Mouse (Mus musculus): Measurements from ENCODE around the gene Ptrhd1.
"Not testable (repeated sequence)": the region's sequence is repeated elsewhere in the genome, so short reads cannot be mapped to it uniquely, and the experiment has no call there.

Gene Ptrhd1

DNA sequence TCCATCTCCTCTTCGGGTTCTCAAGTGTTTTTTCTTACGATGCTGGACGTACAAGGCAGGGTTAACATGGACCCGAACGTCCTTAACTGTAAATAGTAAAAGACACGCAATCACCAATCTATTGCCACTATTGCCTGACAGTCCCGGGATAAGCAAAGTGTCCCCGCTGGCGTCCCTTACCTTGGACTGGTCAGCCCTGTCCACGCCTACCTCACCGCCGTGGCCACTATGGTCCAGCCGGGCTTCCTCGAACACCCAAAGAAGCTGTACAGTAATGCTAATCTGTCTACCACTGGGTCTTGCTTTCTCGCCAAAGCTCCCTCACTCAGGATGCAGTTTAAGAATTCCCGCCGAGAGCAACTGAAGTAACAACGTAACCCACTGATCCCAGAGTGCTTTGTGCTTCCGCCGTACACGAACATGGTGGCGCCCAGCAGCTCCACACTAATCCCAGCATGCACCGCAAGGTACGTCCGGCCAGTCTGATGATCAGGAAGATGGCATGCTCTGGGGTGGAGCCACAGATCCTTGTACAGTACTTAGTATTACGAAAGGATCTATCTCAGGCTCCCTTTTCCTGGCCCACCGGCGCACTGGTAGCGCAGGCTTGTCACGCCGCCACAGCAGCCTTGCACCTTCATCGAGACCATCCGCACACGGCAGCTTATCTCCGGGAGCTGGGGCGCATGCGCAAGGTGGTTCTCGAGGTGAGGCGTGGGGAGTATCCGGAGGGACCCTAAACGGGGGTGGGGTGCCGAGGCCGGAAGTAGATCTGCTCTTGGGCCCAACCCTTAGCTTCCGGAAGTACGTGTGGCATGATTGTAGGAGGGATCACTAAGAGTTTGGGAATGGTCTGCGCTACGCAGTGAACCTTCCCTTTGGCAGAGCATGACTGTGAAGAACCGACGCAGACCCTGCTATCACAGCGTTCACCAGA, at the start of gene Ptrhd1, which contains the start of gene Cenpo:
Gene Ptrhd1 (plus strand): TSS at position 456 of the 937 bp plus-strand sequence.
Gene Cenpo (minus strand): TSS at position 723 of the 937 bp plus-strand sequence.
- DNase-seq (ENCODE audit: low spot score in 2 of 2): peak; percentile 92 to 95

DNA sequence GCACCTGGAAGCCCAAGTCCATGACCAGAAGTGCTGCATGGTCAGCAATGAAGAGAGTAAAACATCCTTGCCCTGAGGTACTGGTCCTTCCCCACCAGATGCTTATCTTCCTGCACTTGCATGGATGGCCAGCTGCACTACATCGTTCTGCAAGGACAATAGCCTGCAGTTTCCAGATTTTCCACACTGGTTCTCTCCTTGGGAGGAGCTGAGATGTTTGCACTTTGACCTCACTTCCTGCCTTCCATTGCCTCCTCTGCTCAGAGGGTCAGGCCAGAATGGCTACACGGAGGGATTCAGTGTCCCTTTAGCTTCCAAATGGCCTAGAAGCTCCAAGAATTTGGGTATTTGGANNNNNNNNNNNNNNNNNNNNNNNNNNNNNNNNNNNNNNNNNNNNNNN, 49.2 kb upstream of the Ptrhd1 start:
- no peak for DNase-seq (ENCODE audit: low spot score in 2 of 2)

DNA sequence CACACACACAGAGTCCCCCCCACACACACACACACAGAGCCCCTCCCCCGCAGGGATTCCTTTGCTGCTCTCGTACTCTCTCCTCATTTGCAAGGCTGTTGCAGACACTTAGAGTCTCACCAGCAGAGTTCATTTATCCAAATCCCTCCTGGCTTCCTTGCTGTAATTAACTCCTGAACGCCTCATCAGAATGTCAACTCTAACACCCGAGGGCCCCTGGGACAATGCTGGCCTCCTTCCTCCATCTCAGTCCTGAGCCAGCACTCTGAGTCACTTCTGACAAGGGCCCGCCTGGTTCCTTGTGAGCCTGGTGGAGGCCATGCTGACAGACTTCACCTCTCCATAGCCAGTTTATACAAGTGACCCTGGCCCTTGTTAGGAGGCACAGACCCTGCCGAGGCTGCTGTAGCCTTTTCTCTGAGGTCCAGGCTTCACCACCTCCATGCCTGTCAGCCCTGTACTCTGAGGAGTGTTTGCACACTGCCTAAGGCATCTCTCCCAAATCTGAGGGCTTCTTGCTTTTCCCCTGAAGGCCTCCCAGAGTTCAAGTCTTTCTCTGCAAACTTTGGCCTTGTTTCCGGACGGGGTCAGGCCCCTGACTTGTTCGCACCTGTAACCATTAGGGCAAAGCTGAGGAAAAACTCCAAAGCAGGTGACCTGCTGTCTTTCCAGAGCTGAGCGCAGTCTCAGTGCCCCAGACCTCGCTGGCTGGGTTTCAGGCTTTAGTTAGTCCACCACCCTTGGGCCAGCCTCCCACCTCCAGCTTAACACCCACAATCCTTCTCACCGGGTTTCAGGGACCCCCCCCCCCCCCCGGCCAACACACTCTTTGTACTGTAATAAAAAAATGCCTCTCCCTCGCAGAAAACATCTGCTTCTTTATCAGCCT, 45.4 kb upstream of the Ptrhd1 start:
- DNase-seq (ENCODE audit: low spot score in 2 of 2): no peak

DNA sequence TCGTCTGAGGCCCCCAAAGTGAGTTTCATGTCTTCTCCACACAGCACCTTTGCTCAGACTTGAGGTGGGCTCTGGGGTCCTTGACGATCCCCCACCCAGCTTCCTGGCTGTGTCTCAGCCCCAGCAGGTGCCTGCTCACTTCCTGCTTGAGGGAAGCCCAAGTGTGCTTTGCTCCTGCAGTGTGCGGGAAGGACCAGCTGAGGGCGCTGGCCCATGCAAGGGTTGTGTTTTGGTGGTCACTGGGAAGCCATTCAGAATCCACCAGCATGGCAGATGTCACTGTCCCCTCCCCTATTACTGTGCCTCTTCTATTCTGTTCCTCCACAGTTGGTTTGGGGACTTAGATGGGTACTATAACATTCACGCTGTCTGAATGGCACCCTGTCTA, 44.8 kb upstream of the Ptrhd1 start:
- DNase-seq (ENCODE audit: low spot score in 2 of 2): no peak

DNA sequence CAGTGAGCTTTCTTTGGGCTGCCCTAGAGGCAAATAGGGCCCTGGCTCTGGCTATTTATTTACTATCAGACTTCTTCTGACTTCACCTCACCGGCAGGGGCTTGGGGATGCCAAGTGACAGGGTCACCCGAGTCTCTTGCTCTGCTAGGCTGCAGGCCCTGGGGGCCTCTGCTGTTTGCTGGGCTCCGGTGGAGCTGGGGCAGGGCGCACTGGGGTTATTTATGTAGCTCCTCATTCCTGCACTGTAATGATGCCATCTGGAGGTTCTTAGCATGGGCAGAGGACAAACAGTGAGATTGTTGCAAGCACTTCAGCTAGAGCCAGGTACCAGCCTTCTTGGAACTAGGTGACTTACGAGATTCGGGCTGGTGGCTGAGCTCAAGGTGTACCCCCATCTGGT, 41.3 kb upstream of the Ptrhd1 start:
- DNase-seq (ENCODE audit: low spot score in 2 of 2): no peak

DNA sequence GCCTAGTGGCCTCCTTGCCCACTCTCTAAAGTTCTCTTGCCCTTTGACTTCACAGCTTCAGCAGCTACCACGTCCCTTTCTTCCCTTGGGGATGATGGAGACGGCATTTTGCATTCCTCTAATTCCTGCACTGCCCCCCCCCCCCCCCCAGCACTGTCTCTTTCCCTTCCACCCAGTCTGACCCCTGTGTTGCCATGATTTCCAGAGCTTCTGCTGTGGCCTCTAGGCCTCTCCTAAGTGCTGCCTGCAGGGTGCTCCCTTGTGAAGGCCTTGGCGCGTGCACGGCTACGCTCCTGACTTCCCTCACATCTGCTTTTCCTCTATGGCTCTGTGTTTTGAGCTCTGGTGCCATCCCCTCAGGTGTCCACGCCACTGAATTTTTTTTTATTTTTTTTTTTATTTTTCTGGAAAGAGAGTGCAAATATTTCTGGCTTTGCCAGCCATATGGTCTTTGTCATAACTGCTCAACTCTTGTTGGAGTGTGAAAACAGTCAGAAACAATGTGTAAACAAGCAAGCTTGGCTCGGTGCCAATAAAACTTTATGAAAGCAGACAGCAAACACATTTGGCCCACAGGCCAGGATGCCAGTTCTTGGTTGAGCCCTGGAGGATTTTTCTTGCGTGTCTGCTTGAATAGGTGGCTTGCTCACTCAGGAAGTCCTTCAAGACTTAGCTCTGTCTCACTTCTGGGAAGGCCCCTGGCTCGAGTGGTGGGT, 40.6 kb upstream of the Ptrhd1 start:
- DNase-seq (ENCODE audit: low spot score in 2 of 2): no peak

DNA sequence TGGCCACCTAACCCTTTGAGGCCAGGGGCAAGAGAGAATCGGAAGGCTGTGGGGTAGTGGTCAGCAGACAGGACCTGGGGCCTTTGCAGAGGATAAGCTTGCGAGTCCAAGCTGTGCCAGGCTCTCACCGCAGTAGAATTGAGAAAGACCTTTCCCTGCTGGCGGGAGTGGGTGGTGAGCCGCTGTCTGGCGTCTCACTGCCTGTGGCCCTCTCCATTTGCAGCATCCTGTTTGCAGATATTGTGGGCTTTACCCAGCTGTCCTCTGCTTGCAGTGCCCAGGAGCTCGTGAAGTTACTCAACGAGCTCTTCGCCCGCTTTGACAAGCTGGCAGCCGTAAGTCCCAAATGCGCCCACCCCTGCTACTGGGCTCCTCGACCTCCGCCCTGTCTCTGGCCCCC, 39.2 kb upstream of the Ptrhd1 start:
- no peak for DNase-seq (ENCODE audit: low spot score in 2 of 2)

DNA sequence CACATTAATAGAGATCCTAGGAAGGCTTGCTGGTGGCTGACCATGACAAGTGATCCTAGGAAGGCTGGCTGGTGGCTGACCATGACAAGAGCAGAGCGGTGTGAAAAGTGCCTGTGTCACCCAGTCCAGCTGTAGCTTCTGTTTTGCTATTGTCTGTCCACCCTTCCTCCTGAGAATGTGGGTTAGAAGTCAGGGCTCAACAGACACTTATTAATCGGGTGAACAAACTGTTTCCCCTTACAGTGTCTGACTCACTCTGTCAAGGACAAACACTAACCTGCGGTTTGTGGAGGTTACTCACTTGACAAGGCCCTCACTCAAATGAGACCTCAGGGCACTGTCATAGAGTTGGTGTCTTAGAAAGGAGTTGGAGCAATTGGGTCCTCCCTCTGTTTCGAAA, 35.1 kb upstream of the Ptrhd1 start:
- DNase-seq (ENCODE audit: low spot score in 2 of 2): no peak

DNA sequence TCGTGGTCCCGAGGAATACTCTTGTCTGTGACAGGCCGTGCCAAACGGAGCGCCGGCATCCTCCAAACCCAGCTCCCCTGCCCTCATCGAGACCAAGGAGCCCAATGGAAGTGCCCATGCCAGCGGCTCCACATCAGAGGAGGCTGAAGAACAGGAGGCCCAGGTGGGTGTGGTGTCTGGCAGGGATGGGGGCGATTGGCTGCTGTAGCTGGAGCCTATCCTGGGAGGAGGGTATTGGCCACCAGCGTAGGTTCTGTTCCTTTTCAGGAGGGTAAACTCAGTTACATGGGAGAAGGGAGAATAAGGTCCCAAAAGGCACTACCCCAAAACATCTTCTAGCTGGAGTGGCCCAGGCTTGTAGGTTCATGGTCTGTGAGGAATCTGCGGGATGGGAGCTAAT, 34.6 kb upstream of the Ptrhd1 start:
- DNase-seq (ENCODE audit: low spot score in 2 of 2): no peak

DNA sequence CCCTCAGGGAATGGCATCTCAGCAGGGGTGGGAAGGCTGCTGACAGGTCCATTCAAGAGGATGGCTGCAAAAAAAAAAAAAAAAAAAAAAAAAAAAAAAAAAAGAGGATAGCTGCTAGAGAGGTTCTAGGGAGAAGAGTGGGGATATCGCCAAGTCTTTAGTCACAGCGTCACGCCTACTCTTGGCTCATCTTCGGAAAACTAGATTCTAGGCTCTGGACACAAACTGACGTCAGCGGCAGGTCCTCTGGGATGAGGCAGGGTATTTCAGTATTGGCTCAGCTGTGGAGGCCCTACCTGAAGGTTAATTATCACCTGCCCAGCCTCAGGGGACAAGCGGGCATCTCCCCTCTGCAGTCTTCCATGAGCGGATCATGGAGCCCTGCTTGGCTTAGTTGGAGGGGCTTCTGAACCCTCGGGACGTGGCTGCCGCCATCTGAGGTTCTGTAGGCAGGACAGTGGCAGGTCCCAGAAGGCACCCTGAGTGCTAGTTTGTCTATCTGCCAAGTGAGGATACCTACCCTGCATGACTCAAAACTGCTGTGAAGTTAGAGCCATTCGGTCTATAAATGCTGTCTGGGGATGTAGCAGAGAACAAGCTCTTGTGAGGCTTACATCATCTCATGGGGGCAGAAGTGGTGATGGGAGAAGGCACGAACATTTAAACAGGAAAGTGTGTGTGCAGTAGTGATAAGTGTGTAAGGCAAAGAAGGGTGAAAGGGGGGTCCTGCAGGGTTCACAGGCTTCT, 32.2 kb upstream of the Ptrhd1 start:
- DNase-seq (ENCODE audit: low spot score in 2 of 2): no peak

DNA sequence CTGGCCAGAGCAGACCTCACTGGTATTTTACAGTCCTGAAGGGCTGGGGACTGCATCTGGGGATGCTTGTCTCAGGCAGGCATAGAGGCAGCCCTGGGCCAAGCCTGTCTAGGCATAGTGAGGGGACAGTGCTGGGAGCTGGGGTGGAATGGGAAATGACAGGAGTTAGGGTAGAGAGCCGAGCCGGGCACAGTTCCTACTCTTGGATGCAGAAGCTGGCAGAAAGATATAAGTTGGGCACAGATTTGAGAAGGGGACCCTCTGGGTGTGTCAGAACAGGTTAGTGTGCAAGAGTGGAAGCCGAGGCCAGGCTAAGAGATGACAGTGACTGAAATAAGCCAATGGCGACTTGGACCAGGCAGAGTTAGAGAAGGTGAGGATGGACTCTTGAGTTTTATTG, 31.6 kb upstream of the Ptrhd1 start:
- DNase-seq (ENCODE audit: low spot score in 2 of 2): peak in 1 of 2 experiments; percentile 3

DNA sequence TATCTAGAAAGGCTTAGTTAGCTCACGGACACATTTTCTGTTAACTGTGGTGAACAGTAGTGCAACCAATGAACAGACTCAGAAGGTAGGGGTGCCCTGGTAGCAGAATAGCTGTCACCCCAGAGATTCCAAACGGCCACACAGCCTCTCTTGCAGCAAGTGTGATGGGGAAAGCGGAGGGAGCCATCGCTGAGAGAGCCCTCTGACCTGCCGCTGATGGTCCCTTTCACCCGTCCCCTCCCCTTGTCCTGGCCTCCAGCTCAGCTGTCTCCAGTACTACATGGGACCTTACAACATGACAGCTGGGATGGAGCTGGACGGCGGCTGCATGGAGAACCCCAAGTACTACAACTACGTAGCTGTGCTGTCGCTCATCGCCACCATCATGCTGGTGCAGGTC, 27.7 kb upstream of the Ptrhd1 start:
- no peak for DNase-seq (ENCODE audit: low spot score in 2 of 2)

DNA sequence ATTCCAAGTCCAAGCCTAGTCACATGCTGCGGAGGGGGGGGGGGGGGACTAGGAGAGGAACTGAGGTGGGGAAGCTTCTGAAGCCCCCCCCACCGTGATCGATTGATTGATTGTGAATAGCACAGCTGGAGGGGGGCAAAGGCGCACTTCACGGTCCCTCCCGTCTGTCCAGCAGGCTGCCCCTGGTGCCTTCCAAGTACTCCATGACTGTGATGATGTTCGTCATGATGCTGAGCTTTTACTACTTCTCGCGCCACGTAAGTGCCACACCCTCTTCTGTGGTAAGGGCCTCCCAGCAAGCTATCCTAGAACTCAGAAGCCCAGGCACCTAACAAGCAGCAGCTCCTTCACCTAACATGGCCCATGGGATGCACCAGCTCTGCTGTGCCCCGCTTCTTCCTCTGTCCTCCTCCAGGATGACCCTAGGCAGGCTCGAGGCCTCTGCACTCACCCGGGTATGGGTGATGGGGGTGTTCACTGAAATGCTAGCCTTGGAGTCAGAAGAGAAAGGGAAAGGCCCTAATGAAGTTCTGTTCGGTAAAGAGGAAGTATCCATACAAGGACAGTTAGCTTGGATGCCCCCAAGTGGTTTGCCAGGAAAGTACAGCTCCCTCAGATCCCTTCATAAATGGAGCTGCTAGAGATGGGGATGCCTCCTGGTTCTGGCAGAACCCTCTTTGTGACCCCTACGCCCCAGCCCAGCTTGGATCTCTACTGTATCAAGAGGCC, 25.3 kb upstream of the Ptrhd1 start:
- DNase-seq (ENCODE audit: low spot score in 2 of 2): peak; percentile 56 to 72

DNA sequence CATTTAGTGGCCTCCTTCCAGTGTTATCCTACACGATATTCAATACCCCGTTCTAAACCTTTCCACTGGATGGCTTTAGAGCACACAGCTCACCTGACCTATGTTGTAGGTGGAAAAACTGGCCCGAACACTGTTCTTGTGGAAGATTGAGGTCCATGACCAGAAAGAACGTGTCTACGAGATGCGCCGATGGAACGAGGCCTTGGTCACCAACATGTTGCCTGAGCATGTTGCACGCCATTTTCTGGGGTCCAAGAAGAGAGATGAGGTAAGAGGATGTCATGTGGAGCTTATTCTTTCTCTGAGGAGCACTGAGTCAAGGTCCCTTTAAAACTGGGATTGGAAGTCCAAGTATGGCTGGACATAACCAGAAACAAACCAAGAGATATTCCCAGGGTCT, 24.6 kb upstream of the Ptrhd1 start:
- DNase-seq (ENCODE audit: low spot score in 2 of 2): no peak

DNA sequence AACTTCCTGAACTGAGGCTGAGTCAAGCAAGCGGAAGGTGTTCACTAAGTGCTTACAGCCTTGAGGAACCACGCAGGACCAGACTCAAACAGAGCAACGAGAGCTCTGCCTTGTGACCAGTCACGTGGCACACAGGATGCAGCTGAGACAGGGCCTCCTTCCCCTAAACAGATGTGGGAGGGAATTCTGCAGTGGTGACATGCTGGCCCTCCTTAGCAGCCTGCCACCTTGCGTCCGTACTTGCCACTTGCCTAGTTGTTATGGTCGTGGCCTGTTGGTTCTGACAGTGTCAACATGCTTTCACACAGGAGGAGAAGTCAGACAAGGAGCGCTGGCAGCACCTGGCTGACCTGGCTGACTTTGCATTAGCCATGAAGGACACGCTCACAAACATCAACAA, 22.7 kb upstream of the Ptrhd1 start:
- DNase-seq (ENCODE audit: low spot score in 2 of 2): no peak

DNA sequence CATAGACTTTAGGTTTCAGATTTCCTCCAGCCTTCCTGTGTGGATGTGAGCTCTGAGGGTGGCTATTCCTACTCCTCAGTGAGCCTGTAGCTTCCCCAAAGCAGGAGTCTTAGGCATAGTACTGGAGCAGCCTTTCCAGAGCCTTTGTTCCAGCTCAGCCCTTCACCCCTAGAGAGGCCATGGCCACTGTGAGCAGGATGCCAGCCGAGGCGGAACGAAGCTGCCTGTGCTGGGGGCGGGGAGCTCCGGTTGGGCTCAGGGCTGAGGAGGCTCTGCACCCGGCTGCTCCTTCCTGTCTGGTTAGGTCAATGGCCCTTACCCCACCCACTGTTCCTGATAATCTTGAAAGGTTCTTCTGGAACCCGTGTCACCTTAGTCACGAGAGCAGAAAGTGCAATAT, 20.9 kb upstream of the Ptrhd1 start:
- DNase-seq (ENCODE audit: low spot score in 2 of 2): no peak

DNA sequence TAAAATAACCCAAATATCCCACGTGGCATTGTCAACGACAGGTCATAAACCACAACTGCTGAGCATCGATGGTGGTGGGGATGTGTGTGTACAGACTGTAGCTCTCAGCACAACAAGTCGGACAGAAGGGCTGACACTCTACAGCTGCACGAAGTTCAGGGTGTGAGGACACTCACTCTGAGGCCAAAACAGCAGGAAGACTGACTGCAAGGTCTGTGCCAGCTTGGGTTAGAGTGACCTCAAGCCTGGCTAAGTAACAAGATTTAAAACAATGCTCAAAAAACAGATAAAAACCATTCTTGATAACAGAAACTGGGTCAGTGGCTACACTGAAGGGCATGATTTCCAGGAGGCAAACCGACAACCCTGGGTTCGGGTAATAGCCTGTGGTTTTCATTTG, 3.7 kb upstream of the Ptrhd1 start:
- DNase-seq (ENCODE audit: low spot score in 2 of 2): no peak

DNA sequence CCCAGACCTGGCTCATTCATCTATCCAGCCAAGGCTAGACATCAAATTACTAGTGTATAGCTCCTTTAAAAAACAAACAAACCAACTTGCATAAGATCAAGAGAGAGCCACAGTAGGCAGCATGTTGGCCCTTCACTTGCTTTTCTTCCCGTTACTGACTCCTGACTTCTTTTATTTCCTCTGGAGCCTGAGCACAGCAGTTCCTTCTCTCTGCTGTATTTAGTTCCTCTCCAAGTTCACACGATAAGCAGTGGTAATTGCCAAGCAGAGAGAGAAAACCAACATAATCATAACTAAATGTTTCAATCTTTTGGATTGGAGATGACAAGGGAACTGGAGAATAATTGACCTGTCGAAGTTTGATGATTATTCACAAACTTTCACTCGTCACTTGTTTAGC, 1.1 kb upstream of the Ptrhd1 start:
- DNase-seq (ENCODE audit: low spot score in 2 of 2): no peak

DNA sequence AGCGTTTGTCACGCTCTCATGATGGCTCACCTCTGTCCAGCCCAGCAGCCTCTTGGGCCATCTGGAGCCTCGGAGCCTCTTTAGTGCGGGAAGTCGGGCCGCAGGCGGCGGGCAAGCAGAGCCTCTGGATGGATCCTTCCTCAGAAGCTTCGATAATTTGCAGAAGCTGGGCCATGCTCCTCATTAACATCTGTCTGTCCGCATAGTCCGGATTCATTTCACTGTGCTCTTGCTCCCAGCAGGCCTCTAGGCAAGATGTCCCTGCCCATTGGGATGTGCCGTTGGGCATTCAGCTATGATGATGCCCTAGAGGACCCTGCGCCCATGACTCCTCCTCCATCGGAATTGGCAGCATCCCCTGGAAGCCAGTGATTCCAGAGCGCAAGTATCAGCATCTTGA, 3.7 kb downstream of the Ptrhd1 start:
- no peak for DNase-seq (ENCODE audit: low spot score in 2 of 2)

DNA sequence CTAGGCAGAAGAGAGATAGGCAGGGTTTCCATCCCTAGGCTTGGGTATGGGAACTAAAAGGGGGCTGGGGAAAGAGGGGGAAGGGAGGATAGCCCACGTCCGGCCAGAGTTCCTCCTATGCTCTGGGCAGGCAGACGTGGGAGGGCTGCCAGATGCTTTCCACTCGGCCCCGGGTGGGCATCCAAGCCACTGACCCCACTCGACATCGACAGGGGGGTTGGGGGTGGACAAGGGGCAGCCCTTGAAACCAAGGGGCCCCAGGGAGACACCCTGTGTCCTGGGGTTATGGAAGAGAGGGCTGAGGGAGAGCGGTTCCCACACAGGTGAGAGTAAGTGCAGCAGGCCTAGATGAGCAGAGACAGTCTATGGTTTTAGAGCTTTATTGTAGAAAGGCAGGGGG, 6.5 kb downstream of the Ptrhd1 start:
- DNase-seq (ENCODE audit: low spot score in 2 of 2): not testable (repeated sequence)

DNA sequence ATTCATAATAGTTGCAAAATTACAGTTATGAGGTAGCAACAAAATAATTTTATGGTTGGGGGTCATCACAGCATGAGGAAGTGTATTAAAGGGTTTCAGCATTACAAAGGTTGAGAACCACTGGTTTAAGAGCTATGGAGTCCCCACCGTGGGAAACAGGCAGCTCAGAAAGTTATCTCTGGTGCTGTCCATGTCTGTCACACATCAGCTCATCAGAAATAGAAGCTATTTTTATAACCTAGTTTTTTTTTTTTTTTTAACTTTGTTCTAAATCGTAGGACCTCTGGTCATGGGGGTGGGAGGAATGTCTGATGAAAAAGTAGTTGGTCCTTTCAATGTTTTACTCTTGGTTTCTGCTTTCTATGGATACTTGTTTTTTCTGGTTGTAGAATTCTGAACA, 10.0 kb downstream of the Ptrhd1 start:
- no peak for DNase-seq (ENCODE audit: low spot score in 2 of 2)
